Mouse (Mus musculus) heart, postnatal 4 days (tissue): ENCODE measurements around the gene Ptbp3. TPM values are rescaled to one million over a fixed set of nuclear protein-coding genes. Genes with fewer than 3 reads are reported as not detected.
"Not testable (repeated sequence)": the region's sequence is repeated elsewhere in the genome, so short reads cannot be mapped to it uniquely, and the experiment has no call there.

Experiments used
- DNase-seq: peaks from one replicate; pipeline ENCODE4 v3.0.0; 2021
- total RNA-seq, 2 experiments: library from RNA; stranded (reverse); gene quantifications; 2 replicates each; pipeline ENCODE4 v1.2.3; 2021

Gene Ptbp3
- 10 to 100 TPM; 58.9 to 63.0 TPM for total RNA-seq

DNA sequence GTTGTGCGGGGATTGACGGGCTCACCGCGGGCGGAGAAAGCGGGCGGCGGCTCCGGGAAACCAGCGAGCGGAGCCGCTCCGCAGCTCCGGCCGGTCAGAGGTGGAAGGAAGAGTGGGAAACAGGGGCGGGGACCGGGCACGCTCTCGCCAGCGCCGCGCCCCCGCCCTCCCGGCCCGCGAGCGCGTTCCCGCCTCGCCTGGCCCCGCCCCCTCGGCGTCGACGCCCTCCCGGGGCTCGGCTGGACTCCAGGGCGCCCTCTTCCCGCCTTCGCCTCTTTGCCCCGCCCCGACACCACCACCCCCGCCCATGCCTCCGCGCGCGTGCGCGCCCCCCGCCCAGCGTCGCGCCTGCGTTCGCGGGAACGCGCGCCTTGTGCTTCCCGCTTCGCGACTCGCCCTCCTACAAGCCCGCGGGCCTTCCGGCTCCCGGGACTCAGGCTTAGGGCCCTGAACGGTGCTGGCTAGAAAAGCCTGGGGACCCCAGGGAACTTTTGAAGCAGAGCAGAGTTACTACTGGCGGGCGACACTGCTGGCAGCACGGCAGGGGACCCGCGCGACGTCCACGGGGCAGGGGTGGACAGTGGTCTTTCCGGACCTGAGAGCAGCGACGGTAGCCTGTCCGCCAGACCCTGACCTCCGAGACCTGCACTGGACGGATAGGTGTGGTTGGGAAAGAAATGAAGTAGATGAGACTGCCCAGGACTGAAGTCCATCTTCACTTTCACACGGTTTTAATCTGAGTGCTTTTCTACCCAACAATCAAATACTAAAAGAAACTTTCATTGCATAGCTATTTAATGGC is at the start of gene Ptbp3:
TSS of gene Ptbp3 (minus strand) at position 190 of the 802 bp plus-strand sequence.
- peak; percentile 96 for DNase-seq

DNA sequence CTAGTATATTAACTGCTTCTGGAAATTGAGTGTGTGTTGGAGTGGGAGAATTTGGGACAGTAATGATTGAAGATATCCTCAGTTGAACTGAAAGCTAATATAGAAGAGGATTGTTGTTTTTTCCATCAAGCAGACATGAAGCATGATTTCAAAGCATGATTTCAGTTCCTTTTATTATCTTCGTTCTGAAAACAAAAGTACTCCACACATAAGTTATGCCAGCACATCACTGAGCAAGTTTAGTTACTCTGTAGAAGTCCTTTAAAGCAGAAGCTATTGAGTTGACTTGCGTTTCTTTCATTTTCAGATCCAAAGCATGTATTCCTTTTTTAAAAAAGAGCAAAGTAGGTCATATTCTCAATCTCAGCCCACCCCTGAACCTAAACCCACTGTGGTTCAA is 47.4 kb upstream of the Ptbp3 start:
- DNase-seq = no peak

DNA sequence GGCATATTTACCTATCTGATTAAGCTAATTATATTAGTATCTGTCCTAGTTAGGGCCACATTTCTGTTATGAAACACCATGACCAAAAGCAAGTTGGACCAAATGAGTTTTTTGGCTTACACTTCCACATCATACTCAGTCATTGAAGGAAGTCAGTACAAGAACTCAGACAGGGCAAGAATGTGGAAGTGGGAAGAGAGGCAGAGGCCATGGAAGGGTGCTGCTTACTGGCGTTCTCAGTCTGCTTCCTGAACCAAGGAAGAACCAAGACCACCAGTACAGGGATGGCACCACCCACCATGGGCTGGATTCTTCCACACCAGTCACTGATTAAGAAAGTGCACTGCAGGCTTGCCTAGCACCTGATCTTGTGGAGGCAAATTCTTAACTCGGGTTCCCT is 45.5 kb upstream of the Ptbp3 start:
- no peak for DNase-seq

DNA sequence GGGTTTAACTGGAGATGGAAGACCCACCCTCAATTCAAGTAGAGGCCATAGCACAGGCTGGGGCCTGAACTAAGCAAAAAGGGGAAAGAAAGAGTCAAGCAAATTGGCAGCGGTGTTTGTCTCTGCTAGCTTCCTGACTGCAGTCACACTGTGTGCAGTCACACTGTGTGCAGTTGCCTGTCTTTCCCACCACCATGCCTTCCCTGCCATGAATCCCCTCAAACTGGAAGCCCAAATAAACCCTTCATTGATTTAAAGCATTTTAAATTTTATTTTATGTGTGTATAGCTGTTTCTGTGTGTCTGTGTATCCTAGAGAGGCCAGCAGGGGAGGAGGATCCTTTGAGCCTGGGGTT is 38.7 kb upstream of the Ptbp3 start:
- no peak for DNase-seq

DNA sequence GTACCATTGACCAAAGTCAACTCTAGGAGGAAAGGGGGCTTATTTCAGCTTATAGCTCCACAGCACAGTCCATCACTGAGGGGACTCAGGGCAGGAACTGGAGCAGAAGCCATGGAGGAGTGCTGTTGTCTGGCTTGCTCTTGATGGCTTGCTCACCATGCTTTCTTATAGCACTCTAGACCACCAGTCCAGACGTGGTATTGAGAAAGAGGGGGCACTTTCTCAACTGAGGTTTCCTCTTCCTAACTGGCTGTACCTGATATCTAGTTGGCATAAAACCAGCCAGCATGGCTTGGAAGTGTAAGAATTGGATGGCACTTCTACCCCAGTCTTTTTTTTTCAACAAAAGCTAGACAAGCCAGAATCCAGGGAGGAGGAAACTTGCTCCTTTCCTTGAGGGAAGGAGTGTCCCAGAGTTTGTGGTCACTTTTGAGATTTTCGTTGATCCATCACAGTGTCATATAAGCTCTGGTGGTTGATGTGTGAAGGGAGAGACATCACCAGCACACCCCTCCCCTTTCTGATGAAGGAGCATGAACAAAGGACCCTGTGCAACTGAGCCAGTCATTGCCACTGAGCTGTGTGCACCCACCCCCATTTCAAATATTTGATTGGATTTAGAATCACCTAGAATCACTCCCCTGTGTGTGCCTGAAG is 38.2 kb upstream of the Ptbp3 start:
- no peak for DNase-seq

DNA sequence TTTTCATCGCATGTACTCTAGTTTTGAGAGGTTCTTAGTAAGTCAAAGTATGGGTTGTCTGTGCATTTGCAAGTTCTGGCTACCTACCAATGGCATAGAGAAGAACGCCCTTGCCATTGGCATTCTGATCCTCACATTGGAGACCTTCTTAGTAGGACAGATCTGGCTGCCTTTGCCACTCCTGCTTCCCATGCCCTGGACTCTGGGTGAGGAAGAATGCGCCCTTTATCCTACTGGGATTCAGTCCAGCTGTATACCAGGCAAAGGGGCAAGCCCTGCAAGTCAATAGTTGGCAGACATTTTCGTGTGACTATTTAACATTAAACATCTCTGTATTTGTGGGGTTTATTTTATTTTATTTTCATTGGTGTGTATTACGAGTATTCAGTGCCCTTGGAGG is 35.9 kb upstream of the Ptbp3 start:
- DNase-seq = peak; percentile 79

DNA sequence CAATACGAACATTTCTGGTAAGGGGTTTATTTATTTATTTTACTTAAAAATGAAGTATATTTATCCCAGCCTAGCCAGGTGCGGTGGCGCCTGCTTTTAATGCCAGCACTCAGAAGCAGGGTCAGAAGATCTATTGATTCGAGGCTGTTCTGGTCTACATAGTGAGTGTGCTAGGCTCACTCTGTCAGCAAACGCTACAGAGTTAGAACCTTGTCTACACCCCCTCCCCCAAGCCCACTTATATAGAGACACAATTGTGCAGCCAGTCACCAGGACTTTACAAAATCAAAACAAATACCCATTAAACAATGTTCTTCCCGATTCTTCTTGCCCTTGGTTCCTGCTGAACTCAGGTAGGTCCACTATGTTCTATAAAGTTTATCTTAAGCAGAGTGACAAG is 33.0 kb upstream of the Ptbp3 start:
- no peak for DNase-seq

DNA sequence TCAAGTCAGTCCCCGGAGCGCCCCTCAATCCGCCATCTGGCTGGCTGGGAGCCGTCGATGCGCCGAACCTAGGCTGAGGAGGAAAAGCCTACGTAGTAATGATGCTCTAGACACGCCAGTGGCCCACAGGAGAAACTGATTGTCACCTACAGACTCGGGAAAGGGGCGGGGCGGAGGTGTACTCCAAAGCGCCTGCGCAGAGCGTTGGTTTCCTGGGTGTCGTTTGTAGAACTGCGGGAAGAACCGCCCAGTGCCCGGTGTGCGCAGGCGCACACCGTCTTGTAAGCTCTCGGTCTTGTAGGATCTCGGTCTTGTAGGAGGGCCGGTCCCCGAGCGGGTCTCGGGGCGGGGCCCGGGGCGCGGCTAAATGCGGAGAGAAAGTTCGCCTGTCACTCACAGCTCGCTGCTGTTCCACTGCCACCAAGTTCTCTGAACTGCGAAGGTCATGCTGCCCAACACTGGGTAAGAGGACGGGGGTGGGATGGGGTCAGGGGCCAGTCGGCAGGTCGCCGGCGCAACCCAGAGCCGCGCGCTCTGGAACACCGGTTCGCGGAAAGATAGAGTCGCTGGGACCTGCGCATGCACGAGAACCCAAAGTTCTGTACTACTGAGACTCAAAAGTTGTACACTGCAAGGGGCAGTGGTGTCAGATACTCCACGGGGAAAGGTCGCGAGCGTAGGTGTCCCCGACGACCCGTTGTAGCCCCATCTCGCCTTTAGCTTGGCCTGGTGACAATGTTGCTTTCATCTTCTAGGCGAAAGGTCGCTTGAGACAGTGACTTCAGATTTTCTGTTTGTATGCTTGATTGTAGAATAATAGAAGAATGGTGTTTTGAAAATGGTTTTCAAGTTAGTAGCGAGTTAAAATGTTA is 32.4 kb upstream of the Ptbp3 start, which contains the start of gene Hsdl2:
TSS of gene Hsdl2 (plus strand) at position 250 of the 872 bp plus-strand sequence.
- peak; percentile 97 for DNase-seq

DNA sequence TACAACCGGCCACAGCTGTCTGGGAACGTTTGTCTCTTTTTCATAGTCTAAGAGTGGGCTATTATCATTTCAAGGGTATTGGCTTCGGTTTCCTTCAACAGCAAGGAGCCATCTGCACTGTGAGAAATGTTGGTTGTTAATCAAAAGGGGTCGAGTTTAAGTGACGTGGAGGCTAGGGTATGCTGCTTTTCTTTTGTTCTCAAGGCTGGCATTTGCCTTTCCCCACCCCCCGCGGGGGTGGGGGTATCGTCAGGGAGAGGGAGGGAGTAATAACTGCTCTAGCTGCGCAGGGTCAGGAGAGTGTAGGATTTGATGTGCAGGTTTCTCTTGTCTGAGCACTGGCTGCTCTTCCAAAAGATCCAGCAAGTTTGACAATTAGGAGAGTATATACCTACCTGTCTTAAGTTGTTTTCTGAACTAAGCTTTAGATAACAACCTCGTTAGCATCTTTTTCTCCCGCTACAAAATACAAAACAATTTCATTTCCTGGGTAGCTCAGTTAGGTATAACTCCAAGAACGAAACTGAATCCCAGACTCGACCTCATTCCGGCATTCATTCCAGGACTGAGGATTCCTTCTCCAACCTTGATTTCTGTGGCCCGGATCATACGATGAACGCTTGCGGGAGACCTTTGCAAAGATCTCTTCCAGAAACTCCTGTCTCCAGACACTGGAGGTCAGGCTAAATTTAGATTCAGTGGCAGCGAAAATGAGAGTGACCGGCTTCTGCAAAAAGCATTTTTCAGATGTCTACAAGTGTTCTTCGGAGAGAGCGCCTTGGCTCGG is 31.5 kb upstream of the Ptbp3 start:
- peak; percentile 49 for DNase-seq

DNA sequence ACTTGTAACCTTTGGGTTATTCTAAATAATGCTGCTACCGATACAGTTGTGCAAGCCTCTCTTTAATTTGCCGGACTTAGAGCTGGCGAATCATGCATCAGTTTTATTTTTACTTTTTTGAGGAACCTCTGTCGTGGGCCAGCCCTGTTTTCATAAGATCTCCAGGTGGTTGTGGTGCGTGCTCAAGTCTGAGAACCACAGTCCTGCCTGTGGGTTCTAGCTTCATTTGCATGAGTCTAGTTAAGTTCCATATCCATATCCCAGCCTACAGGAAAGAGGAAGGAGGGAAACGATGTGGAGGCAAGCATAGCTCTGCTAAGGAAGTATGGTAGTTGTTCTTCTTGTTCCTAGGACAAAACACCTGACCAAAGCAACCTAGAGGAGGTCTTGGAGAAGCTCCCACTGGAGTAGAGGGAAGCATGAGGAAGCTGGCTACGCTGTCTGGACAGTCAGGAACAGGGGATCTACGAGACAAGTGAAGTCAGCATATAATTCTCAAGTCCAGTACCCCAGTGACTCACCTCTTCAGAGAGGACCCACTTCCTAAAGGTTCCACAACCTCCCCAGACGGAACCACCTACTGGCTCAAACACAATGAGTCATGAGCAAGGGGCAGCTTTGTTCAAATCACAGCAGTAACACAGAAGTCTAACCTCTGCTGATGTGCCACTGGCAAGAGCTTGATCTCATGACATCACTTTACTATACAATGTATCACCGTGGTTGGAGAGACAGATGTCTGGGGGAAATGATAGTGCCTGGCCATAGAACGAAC is 26.2 kb upstream of the Ptbp3 start:
- no peak for DNase-seq

DNA sequence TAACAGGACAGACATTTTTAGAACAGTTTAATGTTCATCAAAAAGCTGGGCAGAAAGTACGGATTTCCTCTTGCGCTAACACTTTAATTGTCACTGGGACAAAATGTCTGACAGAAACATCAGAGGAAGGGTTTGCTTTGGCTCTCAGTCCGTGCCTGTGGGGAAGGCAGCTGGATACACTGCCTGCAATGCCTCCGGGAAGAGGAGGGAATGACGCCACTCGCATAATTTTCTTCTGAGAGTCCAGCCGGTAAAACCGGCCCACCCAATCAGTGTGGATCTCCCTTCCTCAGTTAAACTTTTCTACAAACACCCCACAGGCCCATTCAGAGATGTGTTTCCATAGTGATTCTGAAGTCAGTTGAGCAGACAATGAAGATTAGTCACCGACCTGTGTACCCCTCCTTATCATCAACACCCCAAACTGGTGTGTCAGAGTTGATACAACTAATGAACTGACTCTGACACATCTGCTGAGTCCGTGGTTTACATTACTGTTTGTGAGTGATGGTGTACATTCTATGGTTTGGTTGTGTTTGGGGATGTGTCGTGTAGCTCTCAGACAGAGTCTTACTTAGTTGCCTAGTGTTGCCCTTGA is 23.5 kb upstream of the Ptbp3 start:
- DNase-seq = no peak

DNA sequence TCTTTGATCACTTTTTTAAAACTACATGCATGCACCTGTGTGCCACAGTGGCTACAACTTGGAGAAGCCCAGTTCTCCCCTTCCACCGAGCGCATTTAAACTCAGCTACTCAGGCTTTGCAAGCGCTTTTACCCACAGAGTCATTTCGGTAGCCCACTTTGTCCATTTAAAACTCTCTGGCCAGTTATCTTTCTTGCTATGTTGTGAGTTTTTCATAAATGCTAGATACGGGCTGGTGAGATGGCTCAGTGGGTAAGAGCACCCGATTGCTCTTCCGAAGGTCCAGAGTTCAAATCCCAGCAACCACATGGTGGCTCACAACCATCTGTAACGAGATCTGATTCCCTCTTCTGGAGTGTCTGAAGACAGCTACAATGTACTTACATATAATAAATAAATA is 21.4 kb upstream of the Ptbp3 start:
- not testable (repeated sequence) for DNase-seq

DNA sequence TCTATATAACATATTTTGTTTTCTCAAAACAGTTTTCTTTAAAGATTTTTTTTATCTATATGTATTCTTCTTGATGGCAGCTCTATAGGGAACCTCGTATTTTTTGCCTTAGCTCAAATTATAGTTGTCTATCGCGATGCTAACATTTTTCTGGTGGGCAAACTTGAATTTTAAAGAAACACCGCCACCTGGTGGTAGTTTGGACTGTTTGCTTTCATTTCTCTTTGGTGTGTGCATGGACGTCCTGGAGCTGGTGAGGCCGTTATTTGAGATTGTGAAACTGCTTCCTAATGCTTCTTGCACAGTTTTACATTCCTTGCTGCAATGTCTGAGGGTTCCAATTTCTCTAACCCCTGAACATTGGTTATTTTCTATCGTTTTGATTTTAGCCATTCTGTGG is 20.4 kb upstream of the Ptbp3 start:
- peak; percentile 82 for DNase-seq

DNA sequence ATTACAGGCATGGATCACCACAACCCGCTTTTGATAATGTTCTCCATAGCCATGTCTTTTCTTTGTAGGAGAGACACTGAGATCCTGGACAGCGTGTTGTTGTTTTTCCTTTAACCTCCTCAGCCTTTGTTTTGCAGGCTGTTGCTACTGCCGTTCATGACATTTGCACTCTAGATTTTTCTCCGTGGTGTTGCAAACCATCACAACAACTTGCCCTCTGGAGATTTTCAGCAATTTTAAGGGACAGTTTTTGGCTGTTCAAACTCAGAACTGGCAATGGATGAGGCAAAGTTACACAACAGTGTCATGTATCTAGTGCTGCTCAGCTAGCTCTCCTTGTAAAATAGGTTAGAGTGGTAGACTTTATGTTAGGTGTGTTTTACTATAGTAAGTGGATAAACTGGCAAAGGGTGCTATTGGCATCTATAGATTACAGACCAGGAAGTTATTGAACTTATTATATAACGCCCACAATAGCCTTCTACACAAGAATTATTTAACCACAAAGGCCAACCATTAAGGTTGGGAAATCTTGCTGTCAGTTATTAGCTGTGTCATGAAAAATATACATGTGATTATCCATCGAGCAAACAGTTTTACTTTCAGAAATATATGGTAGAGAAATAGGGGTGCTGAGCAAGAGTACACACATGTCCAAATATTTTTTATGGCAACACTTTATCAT is 18.6 kb upstream of the Ptbp3 start:
- DNase-seq = no peak

DNA sequence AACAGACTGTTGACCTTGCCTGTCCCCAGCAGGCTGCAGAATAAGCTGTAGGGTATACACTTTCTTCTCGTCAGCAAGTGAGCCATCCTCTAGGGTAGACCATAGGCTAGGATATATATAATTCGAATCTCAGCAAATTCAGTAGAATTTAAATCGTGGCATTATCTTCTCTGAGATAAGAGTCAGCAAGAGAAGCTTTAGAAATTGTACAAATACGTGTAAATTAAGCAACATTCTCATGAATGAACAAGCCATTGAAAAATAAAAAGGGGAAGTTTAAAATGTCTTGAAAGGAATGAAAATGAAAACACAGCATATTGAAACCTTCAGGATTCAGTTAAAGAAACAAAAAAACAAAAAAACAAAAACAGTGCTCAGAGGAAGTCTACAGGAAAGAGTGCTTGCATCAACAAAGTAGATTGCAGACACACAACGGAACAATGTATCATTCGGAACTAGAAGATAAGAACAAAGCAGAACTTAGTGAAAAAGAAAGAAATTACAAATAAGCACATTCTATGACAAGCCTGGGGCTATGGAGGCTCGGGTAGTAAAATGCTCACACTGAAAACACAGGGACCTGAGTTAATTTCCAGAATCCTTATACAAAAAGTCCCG is 16.5 kb upstream of the Ptbp3 start:
- DNase-seq = no peak

DNA sequence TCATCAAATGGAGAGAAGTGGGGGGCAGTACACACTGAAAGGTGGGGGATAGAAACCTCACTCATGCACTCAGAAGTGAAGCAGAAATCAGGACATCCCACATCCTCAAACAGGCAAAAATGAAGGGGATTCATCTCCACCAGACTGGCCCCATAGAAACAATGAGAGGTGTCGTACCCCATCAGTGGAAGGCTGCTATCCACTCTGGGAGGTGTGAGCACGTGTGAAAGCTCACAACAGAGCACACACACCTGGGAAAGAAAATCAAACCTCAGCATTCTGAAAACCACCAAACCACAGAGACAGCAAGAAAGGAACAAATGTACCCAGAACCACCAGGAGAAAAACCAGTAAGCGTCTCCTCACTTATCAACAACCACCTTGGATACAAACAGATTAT is 15.0 kb upstream of the Ptbp3 start:
- no peak for DNase-seq

DNA sequence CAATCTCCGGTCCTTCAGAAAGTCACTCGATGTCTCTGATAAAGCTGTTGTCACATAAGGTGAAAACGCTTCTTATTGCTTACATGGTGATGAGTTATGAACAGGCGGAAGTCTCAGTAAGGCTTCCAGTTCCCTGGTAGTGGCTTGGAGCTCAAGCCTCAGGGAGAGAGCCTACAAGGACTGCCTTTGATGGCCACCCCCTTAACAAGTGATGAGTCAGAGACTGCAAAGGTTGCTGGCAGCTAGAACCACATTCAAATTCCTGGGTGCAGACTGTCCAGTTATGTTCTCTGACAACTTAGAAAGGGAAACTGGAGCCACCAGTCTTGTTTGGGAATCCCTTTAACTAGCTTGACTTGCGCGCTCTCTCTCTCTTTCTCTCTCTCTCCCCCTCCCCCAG is 11.0 kb upstream of the Ptbp3 start:
- no peak for DNase-seq

DNA sequence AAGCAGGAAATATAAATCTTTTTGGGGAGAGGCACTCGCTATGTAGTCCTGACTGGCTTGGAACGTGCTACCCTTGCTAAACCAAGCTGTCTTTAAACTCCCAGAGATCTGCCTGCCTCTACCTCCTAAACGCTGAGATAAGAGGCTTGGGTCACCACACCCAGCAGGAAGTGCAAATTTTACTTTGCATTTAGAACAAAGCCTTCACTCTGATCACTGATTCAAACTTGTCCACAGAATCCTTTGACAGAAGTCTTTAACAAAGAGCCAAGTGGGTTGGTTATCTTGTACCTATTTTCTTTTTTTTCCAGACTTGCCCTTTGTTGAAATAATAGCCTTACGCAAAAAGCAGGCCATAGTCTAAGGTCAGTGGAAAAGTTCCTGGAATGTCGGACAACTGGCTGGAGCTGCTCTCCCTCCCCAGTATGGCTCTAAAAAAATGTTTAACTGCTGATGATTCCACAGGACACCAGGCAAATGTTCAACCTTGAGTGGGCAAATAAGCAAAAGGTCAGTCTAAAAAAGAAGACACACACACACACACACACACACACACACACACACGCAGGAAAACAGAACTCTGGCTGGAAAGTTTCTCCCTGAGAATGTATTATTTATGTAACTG is 9.0 kb upstream of the Ptbp3 start:
- no peak for DNase-seq

DNA sequence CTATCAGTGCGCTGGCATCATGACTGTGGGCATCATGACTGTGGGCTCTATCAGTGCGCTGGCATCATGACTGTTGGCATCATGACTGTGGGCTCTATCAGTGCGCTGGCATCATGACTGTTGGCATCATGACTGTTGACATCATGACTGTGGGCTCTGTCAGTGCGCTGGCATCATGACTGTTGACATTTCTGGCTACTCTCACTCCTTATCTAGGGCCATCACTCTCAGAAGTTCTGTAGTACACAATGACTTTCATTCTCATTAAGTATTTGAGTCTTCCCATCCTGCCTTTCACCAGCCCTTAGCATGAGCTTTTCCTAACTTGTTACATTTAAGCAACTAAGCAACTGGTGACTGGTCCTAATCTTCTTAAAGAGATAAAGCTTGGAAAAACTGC is 8.2 kb upstream of the Ptbp3 start:
- not testable (repeated sequence) for DNase-seq

DNA sequence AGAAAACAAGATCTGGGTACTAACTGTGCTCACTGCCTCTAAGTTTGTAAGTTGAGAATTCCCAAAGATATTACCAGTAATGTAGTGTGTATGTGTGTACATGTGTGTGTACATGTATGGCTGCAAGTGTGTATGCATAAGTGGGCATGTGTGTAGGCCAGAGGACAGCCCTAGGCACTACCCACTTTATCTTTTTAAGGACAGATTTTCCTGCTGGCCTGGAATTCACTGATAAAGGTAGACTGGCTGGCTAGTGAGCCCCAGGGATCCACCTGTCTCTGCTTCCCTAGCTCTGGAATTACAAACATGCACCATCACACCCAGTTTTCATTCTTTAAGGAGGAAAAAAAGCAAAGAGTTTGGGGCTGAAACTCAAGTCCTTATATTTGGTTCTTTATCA is 6.0 kb upstream of the Ptbp3 start:
- DNase-seq = no peak
